Mouse (Mus musculus): ENCODE data around the gene Muc3.
"Not testable (repeated sequence)": the region's sequence is repeated elsewhere in the genome, so short reads cannot be mapped to it uniquely, and the experiment has no call there.

Muc3 gene

GRCm38 (mm10) chr5:137121280-137121679 lies 27.8 kb downstream of the Muc3 start:
- no peak for DNase-seq

- DNase-seq = no peak
Measured at GRCm38 (mm10) chr5:137118878-137119277, 30.2 kb downstream of the Muc3 start.

DNA sequence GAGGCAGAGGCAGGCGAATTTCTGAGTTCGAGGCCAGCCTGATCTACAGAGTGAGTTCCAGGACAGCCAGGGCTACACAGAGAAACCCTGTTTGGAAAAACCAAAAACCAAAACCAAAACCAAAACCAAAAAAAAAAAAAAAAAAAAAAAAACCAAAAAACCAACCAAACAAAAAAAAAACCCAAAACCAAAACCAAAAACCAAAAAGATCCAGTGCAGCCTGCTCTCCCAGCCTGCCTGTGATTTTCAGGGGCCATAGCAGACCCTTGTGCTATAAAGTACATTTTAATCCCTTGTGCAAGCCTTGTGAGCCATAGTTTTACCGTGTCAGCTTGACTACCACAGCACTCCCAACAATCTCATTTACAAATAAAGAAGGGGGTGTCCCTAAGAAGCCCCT lies 31.1 kb downstream of the Muc3 start:
- DNase-seq = not testable (repeated sequence)

GRCm38 (mm10) chr5:137116987-137117386 lies 32.1 kb downstream of the Muc3 start:
- no peak for DNase-seq

- peak; percentile 89 for DNase-seq
Measured at GRCm38 (mm10) chr5:137115866-137116847, 33.0 kb downstream of the Muc3 start, which contains the start of gene Trim56. Gene Trim56 (minus strand): TSS chr5:137116209.

DNA sequence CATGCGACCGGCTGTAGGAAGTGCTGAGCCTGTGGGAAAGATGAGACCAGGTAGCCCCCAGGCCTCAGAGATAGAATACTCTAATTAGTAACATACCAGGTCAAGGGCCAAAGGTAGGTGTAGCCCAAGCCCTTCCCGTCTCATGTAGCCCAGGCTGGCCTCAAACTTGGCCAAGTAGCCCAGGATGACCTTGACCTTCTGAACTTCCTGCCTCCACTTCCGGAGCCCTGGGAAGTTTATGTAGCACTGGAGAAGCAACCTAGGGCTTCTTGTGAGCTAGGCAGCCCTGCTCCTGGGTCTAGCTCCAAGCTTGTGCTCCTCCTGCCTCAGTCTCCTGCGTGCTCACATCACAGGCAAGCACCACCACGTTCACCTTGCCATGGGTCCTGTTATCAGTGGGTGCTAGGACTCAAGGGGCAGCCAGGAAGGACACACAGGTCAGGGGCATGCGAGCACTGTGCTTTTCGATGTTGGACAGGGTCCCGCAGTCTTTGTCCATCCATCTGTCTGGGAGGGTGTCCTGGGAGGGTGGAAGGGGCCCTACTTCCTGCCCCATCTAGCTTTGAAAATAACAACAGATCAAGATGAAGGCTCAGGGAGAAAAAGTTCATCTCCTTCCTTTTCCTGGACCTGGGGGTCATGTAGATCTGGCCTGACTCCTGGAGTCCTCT lies 34.1 kb downstream of the Muc3 start:
- no peak for DNase-seq

DNA sequence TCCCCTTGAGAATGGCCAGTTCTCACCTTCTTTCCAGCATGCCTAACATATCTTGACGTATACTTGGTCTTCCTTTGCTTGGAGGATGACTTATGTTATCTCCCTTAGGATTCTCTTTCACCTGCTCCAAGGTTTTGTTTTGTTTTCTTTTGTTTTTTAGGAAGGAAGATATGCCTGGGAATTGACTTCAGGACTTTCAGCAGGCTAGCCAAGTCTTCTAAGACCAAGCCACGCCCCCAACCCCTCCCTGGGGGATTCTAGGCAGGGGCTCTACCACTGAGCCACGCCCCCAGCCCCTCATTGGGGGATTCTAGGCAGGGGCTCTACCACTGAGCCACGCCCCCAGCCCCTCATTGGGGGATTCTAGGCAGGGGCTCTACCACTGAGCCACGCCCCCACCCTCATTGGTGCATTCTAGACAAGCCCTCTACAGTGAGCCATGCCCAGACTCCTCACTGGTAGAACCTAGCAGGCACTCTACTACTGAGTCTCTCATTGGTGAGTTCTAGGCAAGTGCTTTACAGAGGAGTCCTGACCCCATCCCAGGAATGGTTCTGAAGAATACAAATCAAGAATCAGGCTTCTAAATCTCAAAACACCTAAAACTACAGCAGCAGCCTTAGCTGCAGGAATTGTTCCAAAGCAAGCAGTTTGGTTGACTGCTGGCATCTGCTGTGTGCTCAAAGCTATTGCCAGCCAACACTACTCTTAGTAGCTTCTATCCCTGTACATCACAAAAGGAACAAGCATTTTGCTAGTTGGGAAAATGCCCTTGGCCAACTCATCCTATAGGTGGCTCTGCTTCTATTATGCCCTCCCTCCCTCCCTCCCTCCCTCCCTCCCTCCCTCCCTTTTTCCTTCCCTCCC lies 37.3 kb downstream of the Muc3 start:
- no peak for DNase-seq

DNA sequence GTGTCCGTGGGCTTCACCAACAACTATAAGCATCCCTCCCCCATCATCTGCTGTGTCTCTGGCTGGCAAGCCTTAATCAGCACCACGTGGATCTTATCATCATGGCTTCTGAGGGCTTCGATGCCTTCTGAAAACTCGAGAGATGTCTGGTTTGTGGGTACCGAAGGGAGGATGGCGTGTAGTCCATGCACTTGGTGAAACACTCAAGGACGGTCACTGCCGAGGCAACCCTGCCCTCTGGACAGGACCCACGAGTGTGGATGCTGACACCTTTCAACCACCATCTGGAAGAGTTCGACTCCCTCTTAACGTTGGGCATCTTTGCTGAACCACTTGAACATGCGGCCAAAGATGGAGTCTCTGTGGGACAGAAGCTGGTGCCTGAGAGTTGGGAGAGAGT lies 38.3 kb downstream of the Muc3 start:
- DNase-seq = no peak

GRCm38 (mm10) chr5:137109941-137110593 lies 39.1 kb downstream of the Muc3 start:
- no peak for DNase-seq

- DNase-seq = no peak
Measured at GRCm38 (mm10) chr5:137108111-137108510, 41.0 kb downstream of the Muc3 start.

- no peak for DNase-seq
Measured at GRCm38 (mm10) chr5:137107670-137108069, 41.5 kb downstream of the Muc3 start.

DNA sequence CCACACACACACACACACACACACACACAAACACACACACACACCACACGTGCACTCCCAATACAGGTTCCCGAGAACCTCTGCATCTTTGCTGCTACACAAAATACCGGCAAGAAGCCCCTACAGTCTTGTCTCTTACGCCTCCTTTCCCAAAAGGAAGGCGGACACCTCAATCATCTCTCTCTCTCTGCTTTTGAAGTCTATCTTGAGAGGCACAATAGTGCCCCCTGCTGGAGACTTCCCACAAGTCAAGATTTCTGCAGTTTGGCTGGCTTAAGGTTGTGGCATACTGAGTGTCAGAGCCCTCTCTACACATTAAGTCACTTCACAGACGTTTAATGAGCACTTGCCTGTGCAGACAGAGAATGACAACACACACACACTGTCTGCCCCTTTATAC lies 42.1 kb downstream of the Muc3 start:
- DNase-seq = peak; percentile 90

DNA sequence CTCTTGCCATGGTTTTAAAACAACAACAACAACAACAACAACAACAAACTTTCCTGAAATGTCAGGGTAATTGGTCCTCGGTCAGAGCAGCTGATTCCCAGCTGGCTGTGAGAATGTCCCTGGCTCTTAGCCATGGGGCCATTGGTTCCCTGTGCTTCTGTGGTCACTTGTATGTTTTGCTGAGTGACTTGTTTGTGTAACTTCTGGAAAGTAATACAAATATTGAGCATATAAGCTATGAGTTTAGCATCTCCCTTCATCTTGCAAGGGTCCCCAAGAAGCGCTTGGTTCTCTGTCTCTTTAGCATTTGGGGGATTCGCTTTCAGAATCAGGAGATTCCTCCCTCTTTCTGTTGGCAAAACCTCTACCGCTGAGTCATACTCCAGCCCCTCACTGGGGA lies 42.7 kb downstream of the Muc3 start:
- DNase-seq = peak; percentile 81

GRCm38 (mm10) chr5:137103969-137104368 lies 45.2 kb downstream of the Muc3 start:
- DNase-seq = no peak

GRCm38 (mm10) chr5:137102575-137103522 lies 46.3 kb downstream of the Muc3 start:
- peak; percentile 43 for DNase-seq

DNA sequence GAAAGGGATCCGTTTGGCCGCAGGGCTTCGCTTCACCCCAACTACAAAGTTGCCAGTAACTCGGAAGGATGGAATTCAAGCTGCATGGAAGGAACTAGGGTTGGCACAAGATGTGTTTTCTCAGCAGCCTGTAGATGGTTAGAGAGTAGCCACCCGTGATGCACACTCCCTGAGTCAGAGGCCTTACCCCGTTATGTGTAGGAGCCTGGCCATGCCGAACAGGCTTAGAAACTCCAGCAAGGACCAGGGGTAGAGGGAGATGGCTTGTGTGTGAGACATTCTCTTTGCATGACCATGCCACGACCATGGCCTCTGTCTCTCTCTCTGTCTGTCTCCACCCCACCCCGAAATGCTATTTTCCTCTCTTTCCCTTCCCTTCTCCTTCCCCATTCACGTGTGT lies 47.0 kb downstream of the Muc3 start:
- DNase-seq = no peak

- no peak for DNase-seq
Measured at GRCm38 (mm10) chr5:137100660-137101059, 48.5 kb downstream of the Muc3 start.

- no peak for DNase-seq
Measured at GRCm38 (mm10) chr5:137098418-137098817, 50.7 kb downstream of the Muc3 start.

GRCm38 (mm10) chr5:137096037-137096436 lies 53.1 kb downstream of the Muc3 start:
- DNase-seq = peak; percentile 88

GRCm38 (mm10) chr5:137095135-137095534 lies 54.0 kb downstream of the Muc3 start:
- DNase-seq = peak; percentile 42

GRCm38 (mm10) chr5:137093720-137094119 lies 55.4 kb downstream of the Muc3 start:
- no peak for DNase-seq

All from lung, postnatal 10 days (tissue).